Mouse (Mus musculus) heart, adult 8-10 months (tissue): ENCODE measurements at regions not wholly inside any gene's neighbourhood (a gene's known extent, or its start where the extent isn't known, plus 50 kb on each side); places are given as distances from the start of the nearest gene placed in this dataset.
"Not testable (repeated sequence)": the region's sequence is repeated elsewhere in the genome, so short reads cannot be mapped to it uniquely, and the experiment has no call there.

Experiments used
- DNase-seq: peaks from one replicate; pipeline ENCODE4 v3.0.0; 2022; ENCODE audit warnings: low spot score

DNA sequence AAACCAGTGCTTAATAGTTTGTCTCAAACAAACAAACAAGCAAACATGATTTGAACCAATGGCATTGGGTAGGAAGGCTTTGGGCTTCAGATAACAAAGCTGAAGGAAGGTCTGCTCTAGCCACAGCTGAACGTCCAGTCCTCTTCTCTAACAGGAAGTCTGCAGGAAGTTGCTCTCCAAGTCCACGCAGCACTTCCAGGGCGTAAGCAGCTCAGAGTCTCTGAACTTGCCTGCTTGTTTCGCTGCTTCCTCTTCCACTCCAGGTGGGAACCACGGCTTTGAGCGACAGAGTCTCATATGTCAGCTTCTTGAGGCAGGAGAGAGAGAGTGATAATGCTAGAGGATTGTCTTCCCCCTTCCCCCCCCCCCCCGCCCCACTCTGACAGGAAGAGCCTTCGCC is 123.6 kb downstream of the Tnfrsf21 start:
- no peak for DNase-seq

DNA sequence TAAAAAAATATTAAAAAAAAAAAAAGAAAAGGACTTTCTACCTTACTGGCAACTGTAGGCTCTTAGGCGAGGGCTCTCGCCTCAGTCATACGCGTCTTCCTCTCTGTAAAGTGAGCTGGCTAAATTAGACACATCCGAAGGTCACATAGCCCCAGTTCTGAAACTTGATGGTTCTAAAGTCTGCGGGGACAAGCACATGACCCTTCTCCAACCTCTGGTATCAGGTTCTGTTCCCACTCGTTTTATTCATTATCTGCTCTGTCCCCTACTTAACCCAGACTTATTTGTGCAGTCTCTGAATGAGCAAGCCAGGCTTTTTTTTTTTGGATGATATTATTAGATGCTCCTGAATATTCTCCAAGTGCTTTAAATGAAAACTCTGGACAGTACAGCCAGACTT is 125.4 kb downstream of the Tnfrsf21 start:
- DNase-seq = peak; percentile 16

GRCm38 (mm10) chr17:43145749-43146148 is 124.4 kb upstream of the Adgrf1 start:
- no peak for DNase-seq

DNA sequence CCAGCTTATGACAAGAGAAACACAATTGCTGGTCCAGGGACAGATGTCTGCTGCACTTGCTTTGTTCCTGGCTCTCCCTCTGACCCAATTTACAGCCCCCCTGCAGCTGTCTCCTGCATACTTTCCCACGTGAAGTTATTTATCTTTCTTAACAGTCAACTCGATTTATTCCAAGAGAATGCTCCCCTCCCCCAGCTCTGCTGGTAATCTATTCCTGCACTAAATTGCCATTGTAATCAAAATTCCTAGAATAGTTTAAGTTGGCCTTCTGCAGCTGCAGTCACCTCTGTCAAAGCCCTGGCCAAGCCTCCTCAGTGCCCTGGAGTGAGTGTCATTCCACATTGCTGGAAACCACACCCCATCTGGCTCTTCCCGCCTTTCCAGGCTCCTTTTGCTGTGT is 122.2 kb upstream of the Adgrf1 start:
- DNase-seq = no peak

DNA sequence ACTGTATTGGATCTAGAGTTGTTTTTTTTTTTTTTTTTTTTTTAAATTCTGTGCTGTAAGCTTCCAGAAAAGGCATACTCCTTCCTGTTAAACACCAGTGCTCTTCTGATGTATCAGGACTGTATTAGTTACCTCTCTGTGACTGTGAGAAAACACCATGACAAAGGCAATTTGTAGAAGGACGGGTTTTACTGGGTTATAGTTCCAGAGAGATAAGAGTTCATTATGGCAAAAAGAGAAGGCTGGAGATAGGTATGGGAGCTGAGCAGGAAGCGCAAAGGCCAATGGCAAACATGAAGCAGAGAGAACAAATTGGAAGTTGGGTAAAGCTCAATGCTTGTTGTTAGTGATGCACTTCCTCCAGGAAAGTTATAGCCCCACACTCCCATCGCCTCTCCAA is 117.5 kb upstream of the Adgrf1 start:
- DNase-seq = no peak

- not testable (repeated sequence) for DNase-seq
Measured at GRCm38 (mm10) chr17:43155271-43155670, 114.9 kb upstream of the Adgrf1 start.

DNA sequence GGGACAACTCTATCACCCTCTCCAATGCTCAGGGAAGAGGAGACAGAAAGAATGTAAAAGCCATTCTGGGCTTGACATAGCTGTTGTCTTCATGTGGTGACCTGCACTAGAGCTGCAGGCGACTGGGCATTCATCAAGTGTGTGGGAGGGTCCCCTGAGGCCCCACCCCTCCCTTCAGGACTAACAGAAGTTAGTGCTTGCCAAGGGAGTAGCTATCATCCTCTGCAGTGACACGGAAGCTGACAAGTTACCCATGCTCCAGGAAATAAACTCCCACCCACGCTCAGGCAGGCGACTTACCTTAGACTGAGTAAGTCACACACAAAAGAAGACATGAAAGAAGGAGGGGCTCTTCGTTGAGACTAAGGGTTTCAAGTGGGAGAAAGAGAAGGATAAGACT is 114.0 kb upstream of the Adgrf1 start:
- DNase-seq = no peak

GRCm38 (mm10) chr17:43157781-43158501 is 112.2 kb upstream of the Adgrf1 start:
- no peak for DNase-seq

DNA sequence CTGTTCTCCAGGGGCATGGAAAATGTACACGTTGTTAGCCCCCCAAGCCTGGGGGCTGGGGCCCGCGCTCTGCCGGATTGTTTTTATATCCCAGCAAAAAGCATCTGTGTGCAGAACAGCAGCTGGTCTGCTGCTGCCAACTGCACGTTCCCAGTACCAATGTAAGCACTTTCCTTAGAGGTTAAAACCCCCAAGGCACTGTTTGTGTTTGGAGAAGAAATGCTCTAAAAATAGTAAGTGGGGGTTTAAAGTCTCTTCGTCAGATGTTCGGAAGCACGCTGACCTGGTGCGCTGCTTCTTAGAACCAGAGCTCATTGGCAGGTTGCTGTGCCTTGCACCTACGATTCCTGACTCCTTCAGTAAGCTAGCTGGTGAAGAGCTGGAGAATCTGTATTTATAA is 111.4 kb upstream of the Adgrf1 start:
- no peak for DNase-seq

DNA sequence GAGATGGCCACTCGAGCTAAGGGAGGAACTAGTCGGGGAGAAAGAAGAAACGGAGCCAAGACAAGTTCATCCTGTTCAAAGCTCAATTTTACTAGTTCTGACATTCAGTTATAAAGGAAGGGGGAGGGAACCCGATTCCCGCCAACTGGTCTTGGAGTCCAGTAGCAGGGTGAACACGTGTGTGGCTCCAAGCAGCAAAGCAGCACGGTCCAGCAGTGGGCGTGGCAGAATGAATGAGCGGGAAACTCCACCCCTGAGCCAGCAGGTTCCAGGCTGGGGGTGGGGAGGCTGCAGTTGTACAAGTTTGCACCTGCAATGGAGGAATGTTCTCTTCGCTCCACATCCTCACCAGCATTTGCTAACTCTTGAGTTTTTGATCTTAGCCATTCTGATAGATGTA is 108.8 kb upstream of the Adgrf1 start:
- DNase-seq = not testable (repeated sequence)

DNA sequence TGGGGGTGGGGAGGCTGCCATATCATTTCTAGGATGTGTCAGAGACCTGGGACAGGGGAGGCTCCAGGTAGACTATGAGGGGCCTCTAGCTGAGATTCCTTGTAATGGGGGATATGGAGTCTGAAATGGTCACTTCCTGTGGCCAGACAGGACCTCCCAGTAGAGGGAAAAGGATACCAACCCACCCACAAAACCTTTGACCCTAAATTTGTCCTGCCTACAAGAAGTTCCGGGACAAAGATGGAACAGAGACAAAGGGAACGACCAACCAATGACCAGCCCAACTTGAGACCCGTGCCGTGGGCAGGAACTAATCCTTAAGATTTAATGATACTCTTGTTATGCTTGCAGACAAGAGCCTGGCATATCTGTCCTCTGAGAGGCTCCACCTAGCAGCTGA is 107.0 kb upstream of the Adgrf1 start:
- no peak for DNase-seq

DNA sequence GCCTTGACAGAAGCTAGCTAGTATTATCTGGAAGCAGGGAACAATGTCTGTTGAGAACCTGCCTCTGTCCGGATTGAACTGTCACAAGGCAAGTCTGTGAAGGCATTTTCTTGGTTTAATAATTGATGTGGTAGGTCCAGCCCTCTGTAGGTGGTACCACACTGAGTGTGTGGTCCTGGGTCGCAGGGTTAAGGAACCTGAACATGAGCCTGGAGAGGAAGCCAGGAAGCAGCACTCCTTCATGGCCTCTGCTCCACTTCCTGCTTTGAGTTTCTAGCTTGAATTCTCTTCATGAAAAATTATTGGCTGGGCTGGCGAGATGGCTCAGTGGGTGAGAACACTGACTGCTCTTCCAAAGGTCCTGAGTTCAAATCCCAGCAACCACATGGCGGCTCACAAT is 104.0 kb upstream of the Adgrf1 start:
- DNase-seq = no peak

GRCm38 (mm10) chr17:43169435-43169834 is 100.7 kb upstream of the Adgrf1 start:
- no peak for DNase-seq

GRCm38 (mm10) chr17:43172657-43173165 is 97.4 kb upstream of the Adgrf1 start:
- no peak for DNase-seq

GRCm38 (mm10) chr17:43174860-43175259 is 95.3 kb upstream of the Adgrf1 start:
- DNase-seq = no peak

GRCm38 (mm10) chr17:43177244-43177643 is 92.9 kb upstream of the Adgrf1 start:
- DNase-seq = no peak

GRCm38 (mm10) chr17:43190016-43190415 is 80.1 kb upstream of the Adgrf1 start:
- DNase-seq = no peak

- DNase-seq = peak; percentile 12
Measured at GRCm38 (mm10) chr17:43190853-43191485, 79.2 kb upstream of the Adgrf1 start.

GRCm38 (mm10) chr17:43197232-43197631 is 72.9 kb upstream of the Adgrf1 start:
- DNase-seq = no peak

GRCm38 (mm10) chr17:43200832-43201231 is 69.3 kb upstream of the Adgrf1 start:
- no peak for DNase-seq

- no peak for DNase-seq
Measured at GRCm38 (mm10) chr17:43206701-43207470, 63.2 kb upstream of the Adgrf1 start.

DNA sequence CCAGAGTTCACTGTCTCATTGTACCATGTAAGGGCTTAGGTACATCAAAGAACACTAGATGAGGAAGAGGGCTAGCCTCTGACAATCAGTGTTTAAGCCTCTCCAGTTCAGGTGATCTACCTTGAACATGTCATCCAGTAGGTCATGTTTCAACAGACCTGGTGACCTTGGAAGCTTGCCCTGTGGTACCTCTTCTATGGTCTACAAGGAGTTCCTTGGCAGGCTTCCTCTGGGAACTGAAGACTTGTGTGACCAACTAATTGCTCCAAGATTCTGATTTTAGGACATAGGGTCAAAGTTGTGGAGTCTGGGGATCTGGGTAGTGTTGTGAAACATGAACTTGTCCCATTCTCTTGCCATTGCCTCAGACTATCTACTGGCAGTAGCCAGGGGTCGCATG is 60.4 kb upstream of the Adgrf1 start:
- DNase-seq = no peak

DNA sequence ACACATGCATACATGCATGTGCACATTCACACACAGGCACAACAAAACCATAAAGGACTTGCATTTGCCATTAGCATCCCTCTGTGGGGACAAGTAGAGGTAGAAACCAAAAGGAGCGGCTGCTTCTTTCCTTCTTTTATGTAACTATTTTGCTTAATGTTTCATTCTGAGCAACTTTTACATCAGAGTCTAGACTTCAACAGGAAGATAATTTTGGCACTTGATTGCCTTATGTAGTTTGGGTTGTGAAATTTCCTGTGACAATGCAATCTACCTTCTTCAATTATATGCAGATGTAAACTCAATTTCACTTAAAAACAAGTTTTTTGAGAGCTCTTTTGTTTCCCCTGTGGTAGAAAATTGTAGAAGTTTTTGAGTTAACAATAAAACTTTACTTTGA is 56.1 kb upstream of the Adgrf1 start:
- DNase-seq = no peak
